Mouse (Mus musculus) adrenal gland, adult 18-20 months (tissue): ENCODE data around the gene Trpm4. TPM values are rescaled to one million over a fixed set of nuclear protein-coding genes. Genes with fewer than 3 reads are reported as not detected.
"Not testable (repeated sequence)": the region's sequence is repeated elsewhere in the genome, so short reads cannot be mapped to it uniquely, and the experiment has no call there.

Experiments used
- DNase-seq, 2 experiments: peaks; one replicate each; pipeline ENCODE4 v3.0.0; 2021 to 2022; ENCODE audit warnings: low spot score in 2 of 2
- total RNA-seq, 2 experiments: library from RNA; stranded (reverse); gene quantifications; 1 replicate in 1 of 2; 2 replicates in 1 of 2; pipeline ENCODE4 v1.2.3; 2021

The Trpm4 gene
- total RNA-seq, 2 experiments from 2014 or later = 7.8 to 11.0 TPM

GRCm38 (mm10) chr7:45259281-45259680 is 74.3 kb downstream of the Trpm4 start:
- DNase-seq = no peak

DNA sequence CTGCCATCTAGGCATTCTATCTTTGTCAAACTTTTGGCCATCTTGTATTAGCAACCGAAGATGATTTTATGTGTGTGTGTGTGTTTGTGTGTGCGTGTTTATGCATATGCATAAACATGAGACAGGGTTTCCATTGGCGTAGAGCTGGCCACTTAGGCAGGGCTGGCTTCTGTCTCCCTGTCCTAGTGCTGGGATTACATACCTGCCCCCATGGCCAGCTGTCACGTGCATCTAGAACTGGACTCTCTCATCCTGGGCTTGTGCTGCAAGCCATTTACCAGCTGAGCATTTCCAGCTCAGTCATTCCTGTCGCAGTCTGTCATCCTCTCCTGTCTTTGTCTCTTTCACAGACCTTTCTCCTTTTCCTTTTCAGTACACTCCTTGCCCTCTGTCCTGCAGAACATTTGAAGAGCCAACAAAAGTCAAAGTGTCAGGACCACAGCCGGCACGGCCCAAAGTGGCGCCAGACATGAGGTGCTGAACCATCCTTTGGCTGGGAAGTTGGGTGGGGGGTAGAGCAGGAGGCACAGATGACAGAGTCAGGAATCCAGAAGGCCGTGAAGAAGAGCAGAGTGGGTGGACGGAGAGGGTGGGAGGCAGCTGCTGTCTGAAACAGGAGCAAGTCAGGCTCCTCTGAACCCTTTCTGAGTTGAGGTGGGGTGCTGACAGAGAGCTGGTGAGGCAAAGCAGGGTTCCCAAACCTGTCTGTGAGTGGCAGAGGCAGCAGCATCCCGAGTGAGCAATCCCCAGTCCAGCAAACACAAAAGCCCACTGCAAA is 76.3 kb downstream of the Trpm4 start:
- no peak for DNase-seq

DNA sequence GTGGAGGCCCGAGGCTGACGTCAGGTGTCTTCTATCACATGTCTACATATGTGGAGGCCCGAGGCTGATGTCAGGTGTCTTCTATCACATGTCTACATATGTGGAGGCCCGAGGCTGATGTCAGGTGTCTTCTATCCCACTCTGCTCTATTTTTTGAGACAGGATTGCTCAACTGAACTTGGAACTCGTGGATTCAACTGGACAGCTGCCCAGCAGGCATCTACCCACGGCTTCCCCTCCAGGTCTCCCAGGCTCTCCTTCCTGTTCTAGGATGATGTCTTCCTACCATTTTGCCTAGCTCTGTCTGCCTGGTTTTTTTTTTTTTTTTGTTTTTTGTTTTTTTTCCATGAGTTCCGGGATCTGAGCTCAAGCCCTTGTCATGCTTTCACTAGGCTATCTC is 77.8 kb downstream of the Trpm4 start:
- not testable (repeated sequence) for DNase-seq

DNA sequence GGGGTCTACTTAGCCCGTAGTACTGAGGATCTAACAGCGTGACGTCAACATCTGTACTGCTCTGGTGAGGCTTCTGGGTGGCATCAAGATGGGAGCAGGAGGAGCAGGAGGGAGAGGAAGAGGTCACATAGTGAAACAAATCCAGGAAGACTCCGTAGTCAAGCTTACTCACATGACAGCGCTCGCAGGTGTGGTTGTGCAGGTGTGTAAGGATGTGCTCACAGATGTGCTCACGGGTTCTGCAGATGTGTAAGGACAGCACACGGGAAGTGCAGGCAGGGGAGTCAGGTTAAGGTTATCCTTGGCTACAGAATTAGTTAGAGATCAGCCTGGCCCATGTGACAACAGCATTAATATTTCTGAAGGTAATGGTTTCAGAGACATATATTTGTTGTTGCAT is 79.8 kb downstream of the Trpm4 start:
- no peak for DNase-seq

Other genes starting within 250 kb of the Trpm4 start
- 10 to 100 TPM; 32.0 to 36.4 TPM for gene Rcn3, start 241.6 kb downstream of the Trpm4 start, total RNA-seq
- gene Fcgrt, start 229.9 kb downstream of the Trpm4 start, total RNA-seq = 100 to 1,000 TPM; 111 to 137 TPM
- 1,000 to 10,000 TPM; 1,173 to 1,310 TPM for gene Rps11, start 209.3 kb downstream of the Trpm4 start, total RNA-seq
- gene Rpl13a, start 205.0 kb downstream of the Trpm4 start, total RNA-seq = 1,000 to 10,000 TPM; 1,445 to 1,619 TPM
- gene Gm45713, start 197.5 kb downstream of the Trpm4 start, total RNA-seq = not detected
- gene Flt3l, start 197.3 kb downstream of the Trpm4 start, total RNA-seq = 10 to 100 TPM; 20.6 to 26.8 TPM
- gene Pih1d1, start 179.5 kb downstream of the Trpm4 start, total RNA-seq = 10 to 100 TPM; 57.3 to 58.6 TPM
- 10 to 100 TPM; 58.4 to 68.5 TPM for gene Aldh16a1, start 179.2 kb downstream of the Trpm4 start, total RNA-seq
- under 1 TPM; 0.19 to 0.23 TPM for gene Slc17a7, start 169.8 kb downstream of the Trpm4 start, total RNA-seq
- not detected for gene Gfy, start 154.2 kb downstream of the Trpm4 start, total RNA-seq
- gene Pth2, start 152.8 kb downstream of the Trpm4 start, total RNA-seq = not detected
- under 1 TPM in 1 of 2 experiments, not detected in 1; 0.29 TPM for gene Ccdc155, start 128.9 kb downstream of the Trpm4 start, total RNA-seq
- gene Dkkl1, start 121.6 kb downstream of the Trpm4 start, total RNA-seq = not detected
- gene Tead2, start 118.0 kb downstream of the Trpm4 start, total RNA-seq = 10 to 100 TPM in 1 of 2 experiments, 1 to 10 TPM in 1; 8.5 to 11.7 TPM
- 1 to 10 TPM; 4.0 to 7.4 TPM for gene Cd37, start 94.7 kb downstream of the Trpm4 start, total RNA-seq
- gene Slc6a16, start 92.7 kb downstream of the Trpm4 start, total RNA-seq = not detected
- gene Slc6a21, start 56.3 kb downstream of the Trpm4 start, total RNA-seq = under 1 TPM in 1 of 2 experiments, not detected in 1; 0.19 TPM
- gene Hrc, start 1.5 kb upstream of the Trpm4 start, total RNA-seq = under 1 TPM; 0.17 to 0.83 TPM
- 1 to 10 TPM; 1.7 to 3.2 TPM for gene Ppfia3, start 33.2 kb upstream of the Trpm4 start, total RNA-seq
- 1 to 10 TPM; 1.3 to 1.7 TPM for gene Lin7b, start 36.8 kb upstream of the Trpm4 start, total RNA-seq
- gene Snrnp70, start 62.0 kb upstream of the Trpm4 start, total RNA-seq = 100 to 1,000 TPM; 262 to 325 TPM
- not detected for gene Kcna7, start 71.9 kb upstream of the Trpm4 start, total RNA-seq
- gene Ntf5, start 79.9 kb upstream of the Trpm4 start, total RNA-seq = under 1 TPM; 0.17 to 0.45 TPM
- not detected for gene Lhb, start 87.0 kb upstream of the Trpm4 start, total RNA-seq
- gene Gys1, start 101.1 kb upstream of the Trpm4 start, total RNA-seq = 10 to 100 TPM; 40.4 to 61.6 TPM
- 10 to 100 TPM; 41.9 to 43.3 TPM for gene Ruvbl2, start 104.3 kb upstream of the Trpm4 start, total RNA-seq
- 1,000 to 10,000 TPM; 1,437 to 1,911 TPM for gene Ftl1, start 126.1 kb upstream of the Trpm4 start, total RNA-seq
- 10 to 100 TPM; 58.2 to 64.3 TPM for gene Bax, start 133.1 kb upstream of the Trpm4 start, total RNA-seq
- 1 to 10 TPM in 1 of 2 experiments, under 1 TPM in 1; 0.66 to 2.6 TPM for gene Tulp2, start 148.1 kb upstream of the Trpm4 start, total RNA-seq
- 10 to 100 TPM; 42.8 to 43.4 TPM for gene Gm45808, start 153.0 kb upstream of the Trpm4 start, total RNA-seq
- 10 to 100 TPM; 73.2 to 77.2 TPM for gene Dhdh, start 155.0 kb upstream of the Trpm4 start, total RNA-seq
- 100 to 1,000 TPM; 272 to 283 TPM for gene Nucb1, start 176.6 kb upstream of the Trpm4 start, total RNA-seq
- gene Ppp1r15a, start 192.5 kb upstream of the Trpm4 start, total RNA-seq = 10 to 100 TPM; 47.1 to 48.6 TPM
- gene Plekha4, start 192.6 kb upstream of the Trpm4 start, total RNA-seq = 1 to 10 TPM; 2.5 to 2.7 TPM
- gene Hsd17b14, start 221.1 kb upstream of the Trpm4 start, total RNA-seq = 1 to 10 TPM in 1 of 2 experiments, under 1 TPM in 1; 0.83 to 3.0 TPM
- 100 to 1,000 TPM; 164 to 265 TPM for gene Bcat2, start 236.4 kb upstream of the Trpm4 start, total RNA-seq